Mouse (Mus musculus): ENCODE measurements around the gene Snrpa1.

DNA sequence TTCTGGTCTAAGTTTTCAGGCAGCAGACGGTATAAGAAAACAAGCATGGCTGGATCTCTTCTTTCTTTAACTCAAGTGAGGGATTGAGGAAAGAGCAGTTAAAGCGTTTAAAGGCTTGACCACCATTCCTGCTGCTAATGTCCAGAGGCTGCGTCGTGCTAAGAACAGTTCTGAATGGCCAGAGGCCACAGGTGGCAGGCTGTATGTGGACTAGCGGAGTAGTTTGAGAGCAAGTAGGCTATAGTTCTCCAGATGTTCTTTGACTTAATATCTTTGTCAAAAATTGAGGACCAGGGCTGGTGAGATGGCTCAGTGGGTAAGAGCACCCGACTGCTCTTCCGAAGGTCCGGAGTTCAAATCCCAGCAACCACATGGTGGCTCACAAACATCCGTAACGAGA lies 52.4 kb downstream of the Snrpa1 start:
- TF ChIP-seq POLR2A (IDR thresholded peaks at IDR 0.05; ENCODE audit: insufficient read length, low read depth): no peak
- no peak for TF ChIP-seq TCF3 (IDR thresholded peaks at IDR 0.05; ENCODE audit: insufficient read length, low read depth)
- no peak for TF ChIP-seq MAX (IDR thresholded peaks at IDR 0.05; ENCODE audit: low read depth)
- no peak for TF ChIP-seq USF1 (IDR thresholded peaks at IDR 0.05; ENCODE audit: low read depth)
- no peak for TF ChIP-seq TCF12 (IDR thresholded peaks at IDR 0.05; ENCODE audit: insufficient read depth, poor library complexity, severe bottlenecking)

Data from myocyte (in vitro differentiated cells).